Mouse (Mus musculus): ENCODE measurements at regions not wholly inside any gene's neighbourhood (a gene's known extent, or its start where the extent isn't known, plus 50 kb on each side); places are given as distances from the start of the nearest gene placed in this dataset.

GRCm38 (mm10) chr13:101862011-101862410, 94.0 kb upstream of the Pik3r1 start:
- H3K4me1 ChIP-seq (ENCODE audit: control insufficient read depth, insufficient read depth, low read length): no peaks in the 10 kb centered on the region
- no peak for DNase-seq
- no peaks in the 10 kb centered on the region for H3K27me3 ChIP-seq (replicated peaks; ENCODE audit: control insufficient read depth, insufficient read depth, low read length)
- no peak overlapping the region for H3K27ac ChIP-seq (ENCODE audit: insufficient read depth, low read depth, low read length)
- H3K4me3 ChIP-seq (ENCODE audit: insufficient read depth, low read depth, low read length): no peak overlapping the region
- 87% methylated on average over 13 of the region's 13 CpGs for WGBS
- TF ChIP-seq CTCF (conservative IDR thresholded peaks at IDR 0.05; ENCODE audit: insufficient read depth, insufficient read length, low read depth, low read length) (no peak), POLR2A (IDR thresholded peaks at IDR 0.05; ENCODE audit: low read depth, low read length) (no peak)
- H3K36me3 ChIP-seq (ENCODE audit: control insufficient read depth, insufficient read depth, low read length): no peaks in the 10 kb centered on the region

DNA sequence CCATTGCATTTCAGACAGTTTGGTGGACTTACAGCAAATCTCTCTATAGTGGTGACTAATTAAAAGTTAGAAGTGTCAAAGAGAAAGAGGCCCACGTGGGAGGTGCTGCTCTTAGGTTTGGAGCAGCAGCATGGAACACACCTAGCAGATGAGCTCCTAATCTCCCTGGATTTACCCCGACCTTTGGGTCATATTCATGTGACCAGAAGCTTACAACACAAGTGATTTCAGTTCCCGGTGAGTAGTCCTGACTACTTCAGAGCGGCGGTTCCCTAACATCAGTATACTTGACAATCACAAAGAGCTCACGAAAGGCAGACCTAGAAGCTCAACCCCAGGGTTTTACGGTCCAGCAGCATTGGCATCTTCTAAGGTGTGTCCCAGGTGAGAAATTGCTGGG, 95.0 kb upstream of the Pik3r1 start:
- Histone ChIP-seq H3K4me3 (ENCODE audit: insufficient read depth, low read depth, low read length) (no peak overlapping the region), H3K4me1 (ENCODE audit: control insufficient read depth, insufficient read depth, low read length) (no peaks in the 10 kb centered on the region), H3K27me3 (replicated peaks; ENCODE audit: control insufficient read depth, insufficient read depth, low read length) (no peaks in the 10 kb centered on the region), H3K36me3 (ENCODE audit: control insufficient read depth, insufficient read depth, low read length) (no peaks in the 10 kb centered on the region), H3K27ac (ENCODE audit: insufficient read depth, low read depth, low read length) (no peak overlapping the region)
- TF ChIP-seq CTCF (conservative IDR thresholded peaks at IDR 0.05; ENCODE audit: insufficient read depth, insufficient read length, low read depth, low read length) (no peak), POLR2A (IDR thresholded peaks at IDR 0.05; ENCODE audit: low read depth, low read length) (no peak)
- WGBS: 81% methylated on average over 7 of the region's 7 CpGs
- no peak for DNase-seq

- H3K4me1 ChIP-seq (ENCODE audit: control insufficient read depth, insufficient read depth, low read length): no peaks in the 10 kb centered on the region
- H3K27me3 ChIP-seq (replicated peaks; ENCODE audit: control insufficient read depth, insufficient read depth, low read length): no peaks in the 10 kb centered on the region
- 80% methylated on average over 2 of the region's 2 CpGs for WGBS
- DNase-seq: peak; percentile 4
- no peak overlapping the region for H3K4me3 ChIP-seq (ENCODE audit: insufficient read depth, low read depth, low read length)
- TF ChIP-seq POLR2A (IDR thresholded peaks at IDR 0.05; ENCODE audit: low read depth, low read length) (no peak), CTCF (conservative IDR thresholded peaks at IDR 0.05; ENCODE audit: insufficient read depth, insufficient read length, low read depth, low read length) (no peak)
- no peak overlapping the region for H3K27ac ChIP-seq (ENCODE audit: insufficient read depth, low read depth, low read length)
- no peaks in the 10 kb centered on the region for H3K36me3 ChIP-seq (ENCODE audit: control insufficient read depth, insufficient read depth, low read length)
These were observed 95.6 kb upstream of the Pik3r1 start for GRCm38 (mm10) chr13:101863602-101864001.

DNA sequence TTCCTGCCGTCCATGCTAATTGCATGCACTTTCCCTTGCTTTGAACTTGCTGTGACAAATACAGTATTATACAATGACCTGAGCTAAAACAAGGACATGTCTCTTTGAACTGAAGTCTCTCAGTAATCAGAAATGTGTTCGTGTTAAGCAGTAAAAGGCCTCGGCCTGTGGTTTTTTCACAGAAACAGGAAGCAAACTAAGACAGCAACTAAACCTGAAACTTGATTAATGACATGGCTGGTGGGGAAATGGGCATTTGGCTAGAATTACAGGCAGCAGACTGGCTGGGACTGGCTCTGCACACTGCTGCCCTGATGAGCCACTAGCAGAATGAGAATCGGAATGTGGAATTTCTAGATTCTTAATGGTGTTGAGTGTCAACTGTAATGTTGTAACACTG, 98.8 kb upstream of the Pik3r1 start:
- Histone ChIP-seq H3K4me1 (ENCODE audit: control insufficient read depth, insufficient read depth, low read length) (no peaks in the 10 kb centered on the region), H3K27ac (ENCODE audit: insufficient read depth, low read depth, low read length) (no peak overlapping the region), H3K27me3 (replicated peaks; ENCODE audit: control insufficient read depth, insufficient read depth, low read length) (no peaks in the 10 kb centered on the region), H3K4me3 (ENCODE audit: insufficient read depth, low read depth, low read length) (no peak overlapping the region), H3K36me3 (ENCODE audit: control insufficient read depth, insufficient read depth, low read length) (no peaks in the 10 kb centered on the region)
- peak; percentile 30 for DNase-seq
- 22% methylated on average over 4 of the region's 4 CpGs for WGBS
- TF ChIP-seq CTCF (conservative IDR thresholded peaks at IDR 0.05; ENCODE audit: insufficient read depth, insufficient read length, low read depth, low read length): no peak
- no peak for TF ChIP-seq POLR2A (IDR thresholded peaks at IDR 0.05; ENCODE audit: low read depth, low read length)

- H3K4me1 ChIP-seq (ENCODE audit: control insufficient read depth, insufficient read depth, low read length): no peaks in the 10 kb centered on the region
- H3K27ac ChIP-seq (ENCODE audit: insufficient read depth, low read depth, low read length): no peak overlapping the region
- no peak overlapping the region for H3K4me3 ChIP-seq (ENCODE audit: insufficient read depth, low read depth, low read length)
- WGBS: 96% methylated on average over 4 of the region's 4 CpGs
- H3K27me3 ChIP-seq (replicated peaks; ENCODE audit: control insufficient read depth, insufficient read depth, low read length): no peaks in the 10 kb centered on the region
- H3K36me3 ChIP-seq (ENCODE audit: control insufficient read depth, insufficient read depth, low read length): no peaks in the 10 kb centered on the region
- no peak for DNase-seq
- TF ChIP-seq POLR2A (IDR thresholded peaks at IDR 0.05; ENCODE audit: low read depth, low read length): no peak
- no peak for TF ChIP-seq CTCF (conservative IDR thresholded peaks at IDR 0.05; ENCODE audit: insufficient read depth, insufficient read length, low read depth, low read length)
These were observed 106.7 kb upstream of the Pik3r1 start for GRCm38 (mm10) chr13:101874761-101875160.

GRCm38 (mm10) chr13:101876069-101876468, 108.1 kb upstream of the Pik3r1 start:
- no peaks in the 10 kb centered on the region for H3K27me3 ChIP-seq (replicated peaks; ENCODE audit: control insufficient read depth, insufficient read depth, low read length)
- H3K36me3 ChIP-seq (ENCODE audit: control insufficient read depth, insufficient read depth, low read length): no peaks in the 10 kb centered on the region
- no peak for TF ChIP-seq CTCF (conservative IDR thresholded peaks at IDR 0.05; ENCODE audit: insufficient read depth, insufficient read length, low read depth, low read length)
- no peak for TF ChIP-seq POLR2A (IDR thresholded peaks at IDR 0.05; ENCODE audit: low read depth, low read length)
- H3K4me3 ChIP-seq (ENCODE audit: insufficient read depth, low read depth, low read length): no peak overlapping the region
- H3K27ac ChIP-seq (ENCODE audit: insufficient read depth, low read depth, low read length): no peak overlapping the region
- 95% methylated on average over 2 of the region's 2 CpGs for WGBS
- DNase-seq: no peak
- H3K4me1 ChIP-seq (ENCODE audit: control insufficient read depth, insufficient read depth, low read length): no peaks in the 10 kb centered on the region

DNA sequence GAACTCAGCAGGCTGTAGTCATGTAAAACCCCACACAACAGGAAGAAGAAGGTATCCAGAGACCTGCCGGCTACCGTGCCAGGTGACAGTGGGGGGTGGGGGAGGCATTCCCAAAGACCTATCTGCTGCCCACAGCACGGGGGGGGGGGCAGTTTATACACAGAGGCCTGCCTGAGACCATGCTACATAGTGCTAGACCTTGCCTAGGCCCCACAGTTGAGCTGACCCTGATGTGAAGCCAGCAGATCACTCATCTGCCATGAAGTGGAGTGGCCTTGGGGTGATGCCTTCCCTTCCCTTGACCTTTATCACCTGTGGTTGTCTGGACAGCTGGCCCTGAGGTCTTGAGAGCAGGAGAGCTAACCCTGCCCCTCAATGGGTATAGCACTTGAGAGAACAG, 108.6 kb upstream of the Pik3r1 start:
- no peak overlapping the region for H3K27ac ChIP-seq (ENCODE audit: insufficient read depth, low read depth, low read length)
- no peak overlapping the region for H3K4me3 ChIP-seq (ENCODE audit: insufficient read depth, low read depth, low read length)
- DNase-seq: no peak
- H3K27me3 ChIP-seq (replicated peaks; ENCODE audit: control insufficient read depth, insufficient read depth, low read length): no peaks in the 10 kb centered on the region
- no peak for TF ChIP-seq POLR2A (IDR thresholded peaks at IDR 0.05; ENCODE audit: low read depth, low read length)
- no peak for TF ChIP-seq CTCF (conservative IDR thresholded peaks at IDR 0.05; ENCODE audit: insufficient read depth, insufficient read length, low read depth, low read length)
- H3K36me3 ChIP-seq (ENCODE audit: control insufficient read depth, insufficient read depth, low read length): no peaks in the 10 kb centered on the region
- H3K4me1 ChIP-seq (ENCODE audit: control insufficient read depth, insufficient read depth, low read length): no peaks in the 10 kb centered on the region
- WGBS: 73% methylated on average over 3 of the region's 3 CpGs

- no peaks in the 10 kb centered on the region for H3K36me3 ChIP-seq (ENCODE audit: control insufficient read depth, insufficient read depth, low read length)
- H3K4me1 ChIP-seq (ENCODE audit: control insufficient read depth, insufficient read depth, low read length): no peaks in the 10 kb centered on the region
- TF ChIP-seq POLR2A (IDR thresholded peaks at IDR 0.05; ENCODE audit: low read depth, low read length): no peak
- no peak for TF ChIP-seq CTCF (conservative IDR thresholded peaks at IDR 0.05; ENCODE audit: insufficient read depth, insufficient read length, low read depth, low read length)
- no peaks in the 10 kb centered on the region for H3K27me3 ChIP-seq (replicated peaks; ENCODE audit: control insufficient read depth, insufficient read depth, low read length)
- H3K4me3 ChIP-seq (ENCODE audit: insufficient read depth, low read depth, low read length): no peak overlapping the region
- no peak for DNase-seq
- H3K27ac ChIP-seq (ENCODE audit: insufficient read depth, low read depth, low read length): no peak overlapping the region
These were observed 110.2 kb upstream of the Pik3r1 start for GRCm38 (mm10) chr13:101878168-101878567.
